22 mouse cellular contexts compared by ENCODE assay signal in the genomic region with DNA sequence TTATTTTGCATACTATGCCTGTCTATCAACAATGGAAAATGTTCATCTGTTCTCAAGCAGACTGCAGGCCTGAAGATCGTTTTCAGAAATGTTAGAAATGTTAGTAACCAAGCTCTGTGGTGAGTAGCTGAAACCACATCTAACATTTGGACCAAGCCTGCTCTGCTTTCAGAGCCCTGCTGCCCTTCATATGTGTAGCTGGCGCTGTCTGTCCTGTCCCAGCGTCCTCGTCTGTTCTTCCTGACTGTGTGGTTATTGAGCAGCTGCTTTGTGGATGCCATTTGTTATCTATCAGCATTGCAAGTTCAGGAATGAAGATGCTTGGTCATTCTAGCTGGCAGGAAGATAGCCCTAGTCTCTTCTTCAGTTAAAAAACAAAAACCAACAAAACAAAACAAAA. TPM values are rescaled to one million over a fixed set of nuclear protein-coding genes. Genes with fewer than 3 reads are reported as not detected.
DNase-seq lines count a peak whose midpoint lies in the region; ATAC-seq and TF ChIP-seq lines count a peak whose summit lies in the region.
"Had no signal": no experiment of that assay in that cellular context is flagged by ENCODE, and none has a peak within 500 bp of the region (broad histone marks: within the 10 kb centered on the region; RNA-seq: fewer than 3 reads in every experiment).

No protein-coding gene starts in this region.

- no peak overlapping the region for H3K27ac ChIP-seq in liver, embryonic 11.5 days (ENCODE audit: low read depth, low read length)
- peak overlapping the region; percentile 42; the same call in 1 of the 2 replicates for H3K27ac ChIP-seq in embryonic fibroblast, embryonic 13.5 days (ENCODE audit: insufficient read depth, low read length)
- H3K27ac ChIP-seq: embryonic facial prominence, embryonic 12.5 days; gastrocnemius, adult 2 months; heart, embryonic 10.5 days; hindbrain, embryonic 12.5 days had no signal

- no peak for ATAC-seq in liver, embryonic 11.5 days (replicated peaks; ENCODE audit: low FRiP score)
- ATAC-seq in CD4-positive, CD25-positive, alpha-beta regulatory T cell, adult 4 months: no peak
- ATAC-seq: forebrain, embryonic 14.5 days; hindbrain, embryonic 16.5 days; inflammation-experienced regulatory T-cells, adult 6 months had no signal

- TF ChIP-seq POLR2A in embryonic fibroblast, embryonic 13.5 days (IDR thresholded peaks at IDR 0.05; ENCODE audit: low read depth, low read length): no peak

- WGBS in liver, embryonic 11.5 days: 47% methylated on average over 4 of the region's 4 CpGs

- H3K9me3 ChIP-seq in liver, embryonic 11.5 days (ENCODE audit: control insufficient read depth, low read length): no peaks in the 10 kb centered on the region
- H3K9me3 ChIP-seq: embryonic facial prominence, embryonic 12.5 days; heart, embryonic 10.5 days; hindbrain, embryonic 12.5 days had no signal

- no peaks in the 10 kb centered on the region for H3K27me3 ChIP-seq in liver, embryonic 11.5 days (replicated peaks; ENCODE audit: control insufficient read depth, insufficient read depth, low read length)
- H3K27me3 ChIP-seq in C2C12 (ENCODE audit: control insufficient read depth, insufficient read depth, insufficient read length): no peaks in the 10 kb centered on the region
- H3K27me3 ChIP-seq: CH12.LX; embryonic facial prominence, embryonic 12.5 days; hindbrain, embryonic 12.5 days had no signal

- H3K4me1 ChIP-seq in liver, embryonic 11.5 days (replicated peaks; ENCODE audit: control insufficient read depth, insufficient read depth, low read length): no peaks in the 10 kb centered on the region
- peaks cover 5% of the 10 kb centered on the region; the same call in 1 of the 2 replicates for H3K4me1 ChIP-seq in embryonic fibroblast, embryonic 13.5 days (ENCODE audit: control insufficient read depth, insufficient read depth, low read length)
- H3K4me1 ChIP-seq: heart, embryonic 10.5 days had no signal

- no peak for TF ChIP-seq CTCF in C2C12 (IDR thresholded peaks at IDR 0.05; ENCODE audit: control insufficient read depth, insufficient read depth, insufficient read length)
- TF ChIP-seq CTCF in embryonic fibroblast, embryonic 13.5 days (IDR thresholded peaks at IDR 0.05; ENCODE audit: borderline replicate concordance, insufficient read depth, low read length): no peak

- peaks cover 49% of the 10 kb centered on the region for H3K79me3 ChIP-seq in C2C12 (ENCODE audit: low read depth)

- H3K4me2 ChIP-seq in liver, embryonic 11.5 days: no peak overlapping the region
- H3K4me2 ChIP-seq: embryonic facial prominence, embryonic 12.5 days; hindbrain, embryonic 12.5 days had no signal

- DNase-seq in liver, embryonic 11.5 days (ENCODE audit: low spot score): peak; percentile 22
- DNase-seq in liver: no peak
- no peak for DNase-seq in left cerebral cortex, adult 18-20 months (ENCODE audit: low spot score in 2 of 2)
- DNase-seq: adrenal gland, adult 2 months; adrenal gland, postnatal 25 days; B cell, adult 2 months; cerebellum, adult 2 months; embryo, embryonic 11 days; gastrocnemius, adult 2 months; heart, adult 18-20 months; heart, postnatal 10 days; heart, postnatal 4 days had no signal

- H3K9ac ChIP-seq in liver, embryonic 11.5 days (ENCODE audit: low read depth, low read length): no peak overlapping the region
- H3K9ac ChIP-seq: embryonic facial prominence, embryonic 12.5 days; hindbrain, embryonic 12.5 days had no signal

- no peak overlapping the region for H3K4me3 ChIP-seq in liver, embryonic 11.5 days (ENCODE audit: low read depth, low read length)
- no peak overlapping the region for H3K4me3 ChIP-seq in C2C12 (ENCODE audit: insufficient read depth, poor library complexity, severe bottlenecking)
- H3K4me3 ChIP-seq in embryonic fibroblast, embryonic 13.5 days (ENCODE audit: insufficient read depth, low read length): no peak overlapping the region
- H3K4me3 ChIP-seq: embryonic facial prominence, embryonic 12.5 days; gastrocnemius, adult 2 months; heart, embryonic 10.5 days; hindbrain, embryonic 12.5 days had no signal

- H3K79me2 ChIP-seq in C2C12 (ENCODE audit: control insufficient read depth, insufficient read depth): peaks cover 97% of the 10 kb centered on the region

- no peaks in the 10 kb centered on the region for H3K36me3 ChIP-seq in liver, embryonic 11.5 days (ENCODE audit: control insufficient read depth, insufficient read depth, low read length)
- H3K36me3 ChIP-seq in C2C12 (ENCODE audit: control insufficient read depth, insufficient read depth): peaks cover 8% of the 10 kb centered on the region
- H3K36me3 ChIP-seq: heart, embryonic 10.5 days; hindbrain, embryonic 12.5 days had no signal

- H3ac ChIP-seq in C2C12 (ENCODE audit: control insufficient read depth, insufficient read length, low read depth): no peak overlapping the region

TF ChIP-seq in C2C12, 6 proteins besides CTCF, POLR2A, EP300 and RAD21:
- TF ChIP-seq FOSL1 (IDR thresholded peaks at IDR 0.05; ENCODE audit: insufficient read depth, low read length, poor library complexity, severe bottlenecking) (no peak), MYOD1 (IDR thresholded peaks at IDR 0.05; ENCODE audit: control insufficient read depth, insufficient read length, low read depth) (peak; percentile 92)

RNA-seq across cellular contexts. Expression of a gene that starts 35.3 kb away (rescaled TPM):
- polyA plus RNA-seq in liver, embryonic 11.5 days (2014; fragmentation: Nextera tagmentation; extraction: Ambion mirVana): 6.4 and 6.7 TPM in 2 replicates
- 6.9 TPM for polyA plus RNA-seq in C2C12 (2012; fragmentation: generic; extraction: Trizol)
- 41.8 and 64.3 TPM in 2 replicates for polyA plus RNA-seq in embryonic fibroblast, embryonic 13.5 days (2011; ENCODE audit: insufficient read length, low read depth, missing spikeins)
- polyA plus RNA-seq in CD4-positive, CD25-positive, alpha-beta regulatory T cell, adult 4 months (2017; shearing (Covaris generic)): not detected
- 1 to 10 TPM; 8.6 to 8.8 TPM for total RNA-seq in left cerebral cortex, adult 18-20 months (2021)
- total RNA-seq: CH12.LX had no signal
